Mouse (Mus musculus): ENCODE data around the gene Caln1.

GRCm38 (mm10) chr5:130688385-130689138, 319.3 kb downstream of the Caln1 start:
- TF ChIP-seq CTCF (IDR thresholded peaks at IDR 0.05; ENCODE audit: borderline replicate concordance, extremely low read depth, insufficient read depth, insufficient read length): no peak
- no peak for TF ChIP-seq POLR2A (IDR thresholded peaks at IDR 0.05; ENCODE audit: borderline replicate concordance, extremely low read depth, insufficient read depth, insufficient read length, poor library complexity, severe bottlenecking)
